Mouse (Mus musculus) small intestine, adult 10 weeks (tissue): ENCODE results near the gene Tor1b. TPM values are rescaled to one million over a fixed set of nuclear protein-coding genes. Genes with fewer than 3 reads are reported as not detected.

Experiments
- polyA plus RNA-seq: library from polyadenylated mRNA; stranded (reverse); fragments of 350-450 nt; fragmentation: Illumina TruSeq; extraction: RNeasy Lipid Tissue Mini Kit (QIAGEN cat#74804); gene quantifications from one replicate; pipeline ENCODE4 v1.2.3, GENCODE M21; 2014; ENCODE audit warnings: low replicate concordance

The Tor1b gene
- polyA plus RNA-seq: 12.5 TPM

DNA sequence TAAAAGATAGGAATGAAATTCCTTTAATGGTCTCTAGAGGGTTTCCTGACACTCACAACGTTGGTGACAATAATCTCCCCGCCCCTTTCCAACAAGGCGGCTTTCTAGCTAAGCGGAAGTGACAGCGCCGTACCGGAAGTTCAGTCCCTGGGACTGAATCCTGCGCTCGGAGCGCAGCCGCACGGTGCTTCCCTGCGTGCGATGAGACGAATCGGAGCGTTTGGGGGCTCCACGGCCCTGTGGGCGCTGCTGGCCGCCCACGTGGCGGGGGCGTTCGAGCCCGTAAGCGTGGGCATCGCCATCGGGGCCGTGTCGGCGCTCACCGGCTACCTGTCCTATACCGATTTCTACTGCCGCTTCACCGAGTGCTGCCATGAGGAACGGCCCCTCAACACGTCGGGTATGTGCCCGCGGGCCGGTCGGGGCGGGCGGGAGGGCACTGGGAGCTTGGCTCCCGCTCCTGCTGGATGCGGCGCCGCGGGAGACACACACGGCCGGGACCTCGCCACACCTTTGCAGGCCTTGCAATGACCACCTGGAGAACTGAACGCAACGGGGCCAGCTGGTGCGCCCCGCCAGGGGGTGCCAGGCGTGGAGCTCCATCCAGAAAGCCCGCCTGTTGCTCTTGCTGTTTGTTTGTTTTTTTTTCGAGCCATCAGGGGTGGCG is at the start of gene Tor1b:
Gene Tor1b, plus strand, starts transcription at position 136 of the 667 bp plus-strand sequence.

DNA sequence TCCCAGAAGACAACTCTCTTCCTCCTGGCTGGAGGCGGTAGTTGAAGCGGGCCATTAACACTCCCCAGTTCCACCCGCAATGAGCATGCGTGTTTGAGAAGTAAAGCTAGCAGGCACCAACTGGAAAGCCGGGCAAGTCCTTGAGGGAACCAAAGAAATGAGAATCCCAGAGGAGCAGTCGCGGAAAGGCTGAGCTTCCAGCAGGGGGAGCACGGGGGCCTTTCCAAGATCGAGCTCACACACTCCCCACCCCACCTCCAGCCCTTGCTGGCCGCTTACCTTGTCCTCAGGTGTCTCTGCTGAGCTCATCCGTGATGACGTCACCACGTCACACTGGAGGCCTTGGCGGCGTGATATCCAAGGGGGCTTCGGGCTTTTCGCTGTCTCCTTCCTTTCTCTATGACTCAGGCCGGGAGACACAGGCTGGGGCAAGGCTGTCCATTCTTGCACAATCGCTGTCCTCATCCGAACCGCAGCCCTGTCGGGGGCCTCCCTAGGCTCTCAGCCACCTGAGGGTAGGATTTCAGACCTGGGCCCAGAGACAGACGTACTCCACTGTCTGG is 23.2 kb upstream of the Tor1b start, which contains the start of gene Ptges:
Gene Ptges, minus strand, starts transcription at position 381 of the 563 bp plus-strand sequence.

DNA sequence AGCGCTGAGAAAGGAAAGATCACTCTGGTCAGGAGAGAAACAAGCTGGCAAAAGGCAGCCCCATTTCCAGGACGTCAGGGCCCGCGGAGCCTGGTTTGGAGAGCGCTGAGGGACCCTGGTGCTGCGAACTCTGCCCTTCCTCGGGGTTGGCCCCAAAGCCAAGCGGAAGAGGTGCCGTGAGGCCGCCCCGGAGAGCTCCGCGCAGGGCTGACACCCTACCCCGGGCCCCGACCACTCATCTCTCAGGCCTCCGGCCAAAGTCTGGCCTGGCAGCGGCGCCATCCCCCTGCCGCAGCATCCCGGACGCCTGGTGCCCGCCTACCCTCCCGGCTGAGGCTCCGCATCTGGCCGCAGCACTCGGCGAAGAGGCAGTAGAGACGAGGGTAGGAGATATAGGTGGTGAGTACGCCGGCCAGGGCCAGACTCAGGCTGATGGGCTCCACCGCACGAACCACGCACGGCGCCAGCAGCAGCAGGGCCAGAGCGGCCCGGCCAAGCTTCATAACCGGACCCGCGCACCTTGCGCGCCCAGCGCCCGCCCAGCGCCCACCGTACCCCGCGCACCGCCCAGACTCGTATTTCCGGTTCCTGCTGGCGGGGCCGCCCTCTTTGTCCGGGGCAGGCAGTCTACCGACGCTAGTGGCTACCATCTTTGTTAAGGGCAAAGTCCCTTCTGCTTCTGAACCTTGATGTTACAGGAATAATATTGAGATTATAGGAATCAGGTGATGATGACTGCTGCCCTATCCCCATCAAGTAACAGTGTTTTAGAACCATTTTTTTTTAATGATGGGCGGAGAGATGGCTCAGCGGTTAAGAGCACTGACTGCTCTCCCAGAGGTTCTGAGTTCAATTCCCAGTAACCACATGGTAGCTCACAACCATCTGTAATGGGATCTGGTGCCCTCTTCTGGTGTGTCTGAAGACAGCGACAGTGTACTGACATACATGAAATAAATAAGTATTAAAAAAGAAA is 14.9 kb downstream of the Tor1b start, which contains the start of gene Tor1a:
Gene Tor1a, minus strand, starts transcription at position 582 of the 976 bp plus-strand sequence.

DNA sequence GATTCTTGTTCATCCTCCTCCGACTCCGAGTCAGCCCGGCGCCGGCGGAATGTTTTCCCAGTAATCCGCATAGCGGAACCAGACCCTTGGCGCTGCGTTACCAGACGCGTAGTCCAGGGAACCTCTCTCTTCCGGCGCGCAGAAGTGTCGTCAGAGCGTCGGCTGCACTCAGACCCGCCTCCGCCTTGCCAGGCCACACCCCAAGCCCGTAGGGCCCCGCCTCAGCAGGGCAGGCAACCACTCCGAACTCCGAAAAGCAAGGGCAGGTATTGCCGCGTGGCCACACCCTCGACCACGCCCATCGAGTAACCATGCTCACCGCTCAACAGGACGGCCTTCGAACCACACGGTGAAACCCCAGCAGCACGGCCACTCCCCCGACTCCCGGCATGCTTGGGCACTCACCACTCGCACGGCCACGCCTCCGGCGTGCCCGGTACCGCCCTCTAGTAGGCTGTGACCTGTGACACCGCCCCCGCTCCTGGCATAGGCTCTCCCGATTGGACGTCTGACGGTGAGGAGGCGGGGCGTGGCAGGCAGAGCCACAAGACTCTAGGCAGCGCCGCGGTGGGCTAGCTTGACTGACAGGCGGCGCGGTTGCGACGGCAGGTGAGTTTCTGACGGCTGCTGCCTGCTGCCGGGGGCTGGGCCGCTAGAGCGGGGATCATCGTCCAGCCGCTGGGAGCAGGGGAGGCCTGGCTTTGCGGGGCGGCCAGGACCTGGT is 29.2 kb downstream of the Tor1b start, which contains the start of the genes BC005624 and Usp20:
Gene BC005624, minus strand, starts transcription at position 412 of the 724 bp plus-strand sequence.
Gene Usp20, plus strand, starts transcription at position 490 of the 724 bp plus-strand sequence.

Other genes with a start within 250 kb of the Tor1b start
- gene 1700001O22Rik, start 149.3 kb upstream of the Tor1b start, polyA plus RNA-seq: not detected
- not detected for gene Ntmt1, start 145.1 kb upstream of the Tor1b start, polyA plus RNA-seq
- not detected for gene Asb6, start 122.6 kb upstream of the Tor1b start, polyA plus RNA-seq
- gene Prrx2, start 118.0 kb upstream of the Tor1b start, polyA plus RNA-seq: not detected
- 2.5 TPM for gene Ptges, start 23.1 kb upstream of the Tor1b start, polyA plus RNA-seq
- gene Tor1a, start 15.0 kb downstream of the Tor1b start, polyA plus RNA-seq: 8.4 TPM
- 15.5 TPM for gene BC005624, start 29.2 kb downstream of the Tor1b start, polyA plus RNA-seq
- gene Usp20, start 29.3 kb downstream of the Tor1b start, polyA plus RNA-seq: 0.15 TPM
- 13.5 TPM for gene Fnbp1, start 189.0 kb downstream of the Tor1b start, polyA plus RNA-seq
- gene Gpr107, start 199.4 kb downstream of the Tor1b start, polyA plus RNA-seq: 46.5 TPM